Mouse (Mus musculus): Measurements from ENCODE around the gene Slc44a2.
"Not testable (repeated sequence)": the region's sequence is repeated elsewhere in the genome, so short reads cannot be mapped to it uniquely, and the experiment has no call there.

Gene Slc44a2

GRCm38 (mm10) chr9:21299014-21299413, 21.5 kb upstream of the Slc44a2 start:
- DNase-seq (ENCODE audit: low read depth, low spot score) = no peak

- DNase-seq (ENCODE audit: low read depth, low spot score) = no peak
Measured at GRCm38 (mm10) chr9:21305065-21305464, 15.4 kb upstream of the Slc44a2 start.

- DNase-seq (ENCODE audit: low read depth, low spot score) = peak; percentile 71
Measured at GRCm38 (mm10) chr9:21309150-21309741, 11.3 kb upstream of the Slc44a2 start.

DNA sequence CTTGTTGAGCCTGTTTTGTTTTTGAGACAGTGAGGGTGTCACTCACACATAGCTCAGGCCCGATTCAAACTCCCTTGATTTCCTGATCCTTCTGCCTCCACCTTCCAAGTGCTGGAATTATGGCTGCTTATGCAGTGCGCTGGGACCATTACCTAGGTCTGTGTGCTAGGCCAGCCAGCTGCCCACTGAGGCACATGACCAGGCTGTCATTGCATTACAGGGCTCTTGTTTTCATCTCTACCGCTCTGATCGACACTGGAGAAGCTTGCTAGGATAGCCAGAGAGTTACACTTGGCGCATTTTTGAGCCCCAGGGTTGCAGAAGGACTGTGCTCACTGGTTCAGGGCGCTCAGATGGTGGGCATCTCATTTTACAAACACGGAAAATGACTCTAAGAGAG, 8.8 kb upstream of the Slc44a2 start:
- no peak for DNase-seq (ENCODE audit: low read depth, low spot score)

DNA sequence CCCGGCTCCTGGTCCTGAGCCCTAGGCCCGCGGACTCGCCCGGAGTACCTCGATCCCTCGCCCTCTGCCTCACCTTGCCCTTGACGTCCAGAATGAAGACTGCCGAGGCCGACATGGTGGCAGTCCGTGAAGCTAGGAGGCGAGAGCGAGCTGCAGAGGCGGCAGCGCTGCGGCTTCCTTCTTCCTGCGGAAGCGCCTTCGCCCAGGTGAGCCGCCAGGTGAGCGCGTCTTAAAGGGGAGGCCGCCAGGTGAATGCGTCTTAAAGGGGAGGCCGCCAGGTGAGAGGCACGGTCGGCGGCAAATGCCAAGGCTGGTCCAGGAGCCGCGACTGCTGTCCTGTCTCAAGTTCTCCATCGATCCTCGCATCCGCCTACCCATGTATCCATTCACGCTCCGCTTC, 8.4 kb upstream of the Slc44a2 start, which contains the start of gene Ap1m2:
Gene Ap1m2, minus strand, starts transcription at position 204 of the 400 bp plus-strand sequence.
- no peak for DNase-seq (ENCODE audit: low read depth, low spot score)

DNA sequence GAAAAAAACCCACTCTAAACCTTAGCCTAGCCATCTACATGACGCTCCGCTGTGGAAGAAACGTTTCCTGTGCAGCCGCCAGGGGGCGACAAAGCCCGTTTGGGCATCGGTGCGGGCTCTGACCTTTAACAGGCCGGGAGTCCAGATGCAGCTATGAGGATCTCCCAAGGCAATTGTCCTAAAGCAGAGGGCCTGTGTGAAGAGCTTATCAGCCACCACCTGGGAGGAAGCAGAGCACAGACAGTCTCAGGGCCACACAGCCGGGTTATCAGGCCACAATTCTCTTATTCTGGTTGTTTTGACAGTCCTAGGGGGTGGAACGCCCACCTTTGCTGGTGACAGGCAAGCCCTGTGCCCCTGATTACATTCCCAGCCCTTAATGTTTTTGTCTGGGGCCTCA, 7.1 kb upstream of the Slc44a2 start:
- DNase-seq (ENCODE audit: low read depth, low spot score) = peak; percentile 80

- no peak for DNase-seq (ENCODE audit: low read depth, low spot score)
Measured at GRCm38 (mm10) chr9:21314367-21315140, 5.9 kb upstream of the Slc44a2 start.

DNA sequence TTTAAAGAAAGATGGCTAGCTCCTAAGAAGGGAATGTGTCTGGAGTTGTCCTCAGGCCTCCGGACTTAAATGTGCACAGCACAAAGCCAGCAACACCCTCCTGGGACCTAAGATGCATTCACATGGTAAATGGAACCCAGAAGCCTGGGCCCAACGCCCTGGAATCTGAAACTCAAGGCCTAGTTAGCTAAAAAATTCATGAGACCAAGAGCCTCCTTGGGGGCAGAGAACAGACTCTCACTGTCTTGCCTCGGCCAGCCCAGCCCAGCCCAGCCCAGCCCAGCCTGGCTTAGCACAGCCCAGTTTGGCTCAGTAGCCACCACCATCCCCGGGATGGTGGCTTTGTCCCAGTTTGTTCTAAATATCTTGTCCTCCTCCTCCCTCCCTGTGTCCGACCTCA, 5.1 kb upstream of the Slc44a2 start:
- DNase-seq (ENCODE audit: low read depth, low spot score) = no peak

DNA sequence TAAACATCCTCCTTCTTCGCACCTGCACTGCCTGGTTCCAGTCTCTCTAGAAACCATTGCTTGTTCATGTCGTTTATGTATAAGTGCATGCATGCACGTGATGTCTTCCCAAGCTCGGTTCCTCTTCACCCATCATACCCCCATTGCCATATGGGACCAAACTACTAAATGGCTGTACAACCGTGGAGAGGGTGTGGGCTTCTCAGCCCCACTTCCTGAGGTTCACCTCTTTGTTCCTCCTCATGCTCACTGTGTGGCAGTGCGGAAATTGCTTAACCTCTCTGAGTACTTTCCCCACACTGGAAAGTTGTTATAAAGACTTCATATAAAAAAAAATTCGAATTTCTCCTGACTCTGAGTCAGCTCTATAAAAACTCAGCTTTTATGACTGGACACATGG, 3.8 kb upstream of the Slc44a2 start:
- DNase-seq (ENCODE audit: low read depth, low spot score) = no peak

DNA sequence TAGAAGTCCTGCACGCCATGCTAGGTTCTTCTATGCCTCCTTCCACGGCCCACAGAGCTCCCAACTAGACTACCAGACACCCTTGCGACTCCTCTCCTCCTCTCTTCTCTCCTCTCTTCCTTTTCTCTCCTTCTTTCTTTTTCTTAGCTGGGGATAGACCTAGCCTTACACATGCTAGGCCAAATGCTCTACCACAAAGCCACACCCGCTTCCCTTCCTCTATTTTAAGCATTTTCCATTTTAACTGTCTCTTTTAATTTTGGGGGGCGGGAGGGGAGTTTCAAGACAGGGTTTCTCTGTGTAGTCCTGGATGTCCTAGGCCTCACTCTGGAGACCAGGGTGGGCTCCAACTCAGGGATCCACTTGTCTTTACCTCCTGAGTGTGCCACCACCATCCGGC, 1.7 kb upstream of the Slc44a2 start:
- no peak for DNase-seq (ENCODE audit: low read depth, low spot score)

GRCm38 (mm10) chr9:21319503-21319902, 995 bp upstream of the Slc44a2 start:
- DNase-seq (ENCODE audit: low read depth, low spot score) = no peak

DNA sequence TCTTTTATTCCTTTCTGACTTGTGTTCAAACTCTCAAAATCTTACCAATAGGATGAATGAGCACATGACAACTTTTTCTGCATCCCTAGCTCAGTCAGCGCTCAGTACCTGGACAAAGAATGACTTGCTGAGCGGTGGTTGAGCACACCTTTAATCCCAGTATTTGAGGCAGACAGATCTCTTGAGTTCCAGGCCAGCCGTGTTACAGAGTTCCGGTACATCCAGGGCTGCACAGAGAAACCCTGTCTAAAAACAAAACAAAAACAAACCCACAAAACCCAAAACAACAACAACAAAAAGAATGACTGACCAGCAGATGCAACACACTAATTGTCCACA, 249 bp upstream of the Slc44a2 start:
- no peak for DNase-seq (ENCODE audit: low read depth, low spot score)

- DNase-seq (ENCODE audit: low read depth, low spot score) = no peak
Measured at GRCm38 (mm10) chr9:21321513-21321835, 976 bp downstream of the Slc44a2 start.

DNA sequence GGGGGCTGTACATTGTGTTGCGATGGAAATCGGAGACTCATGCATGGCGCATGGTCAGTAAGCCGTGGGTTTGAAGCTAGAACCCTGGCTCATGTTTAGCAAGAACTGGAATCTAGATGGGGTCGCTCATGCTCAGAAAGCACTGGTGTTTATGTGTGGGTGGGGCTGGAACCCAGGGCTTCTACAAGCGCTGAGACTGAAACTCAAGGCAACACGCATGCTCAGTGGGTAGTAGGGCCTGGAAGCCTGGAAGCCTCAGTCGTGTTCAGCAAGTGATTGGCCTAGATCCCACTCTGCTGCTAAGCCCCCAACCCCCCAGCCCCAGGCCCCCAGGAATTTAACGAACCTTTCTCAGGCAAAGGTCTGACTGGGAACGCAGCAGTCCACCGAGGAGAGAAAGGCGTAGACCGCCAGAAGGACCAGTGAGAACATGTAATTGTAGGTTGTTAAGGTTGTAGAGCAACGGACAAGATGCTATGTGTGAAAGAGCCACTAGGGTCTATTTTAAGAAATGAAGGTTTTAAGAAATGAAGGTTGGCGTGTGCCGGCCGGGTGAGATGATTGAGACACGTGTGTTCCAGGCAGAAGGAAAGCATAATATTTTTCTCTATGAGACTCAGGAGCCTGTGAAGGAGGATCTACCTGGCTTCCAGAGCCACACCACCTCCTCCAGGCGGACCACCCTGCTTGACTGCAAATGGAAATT, 1.9 kb downstream of the Slc44a2 start:
- no peak for DNase-seq (ENCODE audit: low read depth, low spot score)

- DNase-seq (ENCODE audit: low read depth, low spot score) = not testable (repeated sequence)
Measured at GRCm38 (mm10) chr9:21322917-21323297, 2.4 kb downstream of the Slc44a2 start.

- no peak for DNase-seq (ENCODE audit: low read depth, low spot score)
Measured at GRCm38 (mm10) chr9:21324269-21324668, 3.8 kb downstream of the Slc44a2 start.

- no peak for DNase-seq (ENCODE audit: low read depth, low spot score)
Measured at GRCm38 (mm10) chr9:21327569-21327968, 7.1 kb downstream of the Slc44a2 start.

DNA sequence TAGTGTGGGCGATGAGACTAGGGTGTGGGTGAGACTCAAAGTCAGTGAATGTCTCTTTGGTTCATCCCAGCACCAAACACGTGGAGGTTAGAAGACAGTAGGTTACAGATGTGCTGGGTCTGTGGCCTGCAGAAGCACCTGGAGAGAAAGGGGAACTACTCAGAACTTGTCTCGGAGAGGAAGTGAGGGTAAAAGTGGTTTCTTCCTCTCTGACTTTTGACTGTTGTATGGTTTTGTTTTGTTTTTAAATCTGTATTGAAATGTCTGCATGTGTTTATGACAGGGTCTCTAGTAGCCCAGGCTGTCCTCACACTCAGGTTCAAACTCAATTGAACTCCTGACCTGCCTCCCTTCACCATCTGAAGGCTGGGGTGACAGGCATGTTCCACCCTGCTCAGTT, 7.5 kb downstream of the Slc44a2 start:
- no peak for DNase-seq (ENCODE audit: low read depth, low spot score)

DNA sequence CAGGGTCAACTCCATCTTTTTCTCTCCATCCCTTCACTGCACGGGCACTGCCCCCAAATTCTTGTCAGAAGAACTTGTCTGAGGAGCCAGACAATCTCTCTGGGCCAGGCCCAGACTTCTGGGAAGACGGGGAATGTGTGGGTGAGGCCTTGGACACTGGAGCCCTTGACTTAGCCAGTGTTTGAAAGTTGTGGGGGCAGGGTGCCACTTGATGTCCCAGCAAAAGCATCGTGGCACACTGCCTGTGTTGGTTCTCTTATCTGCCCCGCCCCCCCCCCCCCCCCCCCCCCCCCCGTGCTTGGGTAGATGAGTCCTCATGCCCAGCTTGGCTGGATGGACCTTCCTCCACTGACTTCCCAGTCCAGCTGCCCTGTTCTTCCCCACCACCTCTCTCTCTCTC, 8.5 kb downstream of the Slc44a2 start:
- DNase-seq (ENCODE audit: low read depth, low spot score) = no peak

DNA sequence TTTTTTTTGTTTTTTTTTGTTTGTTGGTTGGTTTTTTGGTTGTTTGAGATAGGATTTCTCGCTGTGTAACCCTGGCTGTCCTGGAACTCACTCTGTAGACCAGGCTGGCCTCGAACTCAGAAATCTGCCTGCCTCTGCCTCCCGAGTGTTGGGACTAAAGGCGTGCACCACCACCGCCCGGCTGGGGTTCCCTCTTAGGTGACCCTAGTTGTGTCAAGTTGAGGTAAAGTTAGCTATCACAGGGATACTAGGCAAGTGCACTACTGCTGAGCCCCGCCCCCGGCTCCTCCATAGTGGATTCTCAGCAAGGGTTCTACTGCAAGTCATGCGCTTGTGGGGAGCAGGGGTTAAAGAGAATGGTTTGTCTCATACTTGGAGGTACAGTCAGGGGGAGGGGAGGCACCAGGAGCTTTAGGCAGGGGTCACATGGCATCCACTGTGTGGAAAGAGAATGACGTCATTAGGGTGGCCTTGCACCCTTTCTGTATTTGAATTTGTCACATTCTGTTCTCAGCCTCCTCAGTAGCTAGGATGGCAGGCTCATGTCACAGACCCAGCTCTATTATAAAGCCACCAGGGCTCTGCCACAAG, 9.3 kb downstream of the Slc44a2 start:
- no peak for DNase-seq (ENCODE audit: low read depth, low spot score)

DNA sequence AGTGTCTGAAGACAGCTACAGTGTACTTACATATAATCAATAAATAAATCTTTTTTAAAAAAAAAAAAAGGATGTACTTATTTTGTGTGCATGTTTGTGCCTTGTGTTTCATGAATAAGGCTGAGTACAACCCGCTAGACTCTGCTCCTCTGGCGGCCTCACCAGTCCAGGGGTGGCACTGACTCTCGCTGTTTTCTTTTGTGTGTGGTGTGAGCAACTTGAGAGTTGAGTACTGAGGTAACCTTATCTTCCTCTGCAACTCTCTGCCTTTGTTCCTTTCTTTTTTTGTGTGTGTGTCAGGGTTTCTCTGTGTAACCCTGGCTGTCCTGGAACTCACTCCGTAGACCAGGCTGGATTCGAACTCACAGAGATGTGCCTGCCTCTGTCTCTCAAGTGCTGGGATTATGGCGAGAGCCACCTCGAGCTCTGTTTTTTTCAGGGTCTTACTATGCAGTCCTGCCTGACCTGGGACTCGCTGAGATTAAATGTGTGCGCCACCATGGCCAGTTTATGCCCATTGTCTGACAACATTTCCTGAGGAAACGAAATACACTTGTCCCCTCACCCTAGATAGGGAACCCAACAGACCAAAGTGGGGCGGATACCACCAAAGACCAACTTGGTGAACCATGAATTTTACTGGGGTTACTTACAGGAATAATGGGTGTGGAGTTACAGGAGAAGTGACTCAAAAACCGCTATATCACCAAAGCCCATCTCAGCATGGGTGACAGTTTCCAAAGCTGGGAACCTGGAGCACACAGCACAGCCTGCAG, 11.1 kb downstream of the Slc44a2 start:
- no peak for DNase-seq (ENCODE audit: low read depth, low spot score)

Data from WW6 (cell line).